Mouse (Mus musculus) liver, adult 2 months (tissue): Measurements from ENCODE around the gene Vmn2r90.

ENCODE experiments used
- CTCF ChIP-seq: fragments of 200-500 bp; IDR thresholded peaks from 2 replicates; pipeline ENCODE4 v1.5.1; 2011; ENCODE audit warnings: low read depth, low read length, control low read depth
- POLR2A ChIP-seq: fragments of 200-500 bp; IDR thresholded peaks from 2 replicates; pipeline ENCODE4 v1.6.1; 2011; ENCODE audit warnings: low read length, control low read depth; ENCODE audit not compliant: insufficient read depth; ENCODE audit errors: extremely low read depth

DNA sequence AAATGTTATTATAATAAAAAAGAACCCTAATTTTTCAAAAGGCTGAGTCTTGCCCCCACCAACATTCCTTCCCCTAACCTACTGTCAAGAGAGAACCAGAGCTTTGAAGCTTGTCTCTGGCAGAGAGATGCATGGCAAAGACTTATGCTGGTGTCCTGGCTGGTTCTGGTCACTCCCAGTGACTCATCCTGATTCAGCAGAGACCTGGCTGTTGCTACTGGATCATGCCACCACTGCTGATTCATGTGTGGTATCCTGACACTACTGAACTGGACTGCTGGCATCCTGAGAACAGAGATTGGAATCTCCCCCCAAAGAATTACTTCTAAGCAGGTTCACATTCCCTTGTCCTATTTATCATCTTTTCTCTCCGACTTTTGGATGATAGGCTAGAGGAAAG lies 60.7 kb downstream of the Vmn2r90 start:
- TF ChIP-seq CTCF (no peak), POLR2A (no peak)
